Mouse (Mus musculus) embryo, embryonic 10 days (tissue): ENCODE measurements around the gene Rbm3.
A peak's percentile ranks its signal among the peaks of the same experiment; 100 is the strongest.
"Not testable (repeated sequence)": the region's sequence is repeated elsewhere in the genome, so short reads cannot be mapped to it uniquely, and the experiment has no call there.

Experiments
- DNase-seq: peaks from one replicate; pipeline ENCODE4 v3.0.0-alpha.2; 2015; ENCODE audit warnings: low spot score

The Rbm3 gene

DNA sequence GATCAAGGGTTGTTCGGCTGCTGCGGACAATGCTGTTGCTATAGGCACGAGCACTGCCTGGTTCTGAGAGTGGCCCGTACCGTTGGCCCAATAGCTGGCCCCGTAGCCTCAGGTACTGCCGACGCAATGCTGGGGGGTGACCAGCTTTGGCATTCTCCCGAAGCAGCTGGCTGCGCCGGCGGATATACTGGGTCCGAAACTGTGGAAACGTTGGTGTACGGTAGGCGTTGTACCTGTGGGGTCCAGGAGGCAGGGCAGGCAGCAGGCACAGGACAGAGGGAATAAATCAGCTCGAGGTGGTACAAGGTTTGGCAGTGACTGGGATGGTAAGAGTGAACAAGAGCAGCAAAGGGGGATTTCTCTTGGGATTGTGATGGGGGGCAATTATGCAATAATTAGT lies 14.3 kb downstream of the Rbm3 start:
- no peak for DNase-seq

- DNase-seq: no peak
Observed at GRCm38 (mm10) chrX:8125235-8125634, 20.4 kb downstream of the Rbm3 start.

DNA sequence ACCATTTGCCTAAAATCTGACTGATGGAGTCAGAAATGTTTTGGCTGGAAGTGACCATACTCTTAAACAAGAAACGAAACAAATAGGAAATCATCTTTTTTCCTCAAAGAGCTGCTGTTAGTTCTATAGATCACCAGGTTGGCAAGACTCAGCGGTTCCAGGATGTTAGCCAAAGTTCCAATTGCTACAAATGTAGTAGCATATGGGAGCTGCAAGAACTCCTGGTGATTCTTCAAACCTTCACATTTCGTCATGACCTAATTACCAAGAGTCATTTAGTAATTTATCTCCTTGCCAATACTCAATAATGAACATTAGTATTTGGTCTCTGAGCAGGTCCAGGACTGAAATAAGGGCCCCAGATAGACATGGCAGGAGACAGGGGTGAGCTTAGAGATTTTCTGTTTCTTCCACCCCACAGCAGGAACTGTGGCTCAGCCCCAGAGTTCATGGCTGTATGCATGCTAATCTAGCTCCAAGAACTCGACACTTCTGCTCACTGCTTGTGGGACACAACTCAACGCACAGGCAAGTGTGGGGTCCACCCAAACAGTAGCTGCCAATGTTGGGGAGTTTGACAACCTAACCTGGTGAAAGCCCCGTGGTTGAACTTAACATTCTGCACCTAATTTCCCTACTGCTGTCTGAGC lies 21.7 kb downstream of the Rbm3 start:
- no peak for DNase-seq

- no peak for DNase-seq
Observed at GRCm38 (mm10) chrX:8117264-8117663, 28.4 kb downstream of the Rbm3 start.

GRCm38 (mm10) chrX:8115275-8115674 lies 30.4 kb downstream of the Rbm3 start:
- DNase-seq: no peak

- no peak for DNase-seq
Observed at GRCm38 (mm10) chrX:8105019-8105418, 40.7 kb downstream of the Rbm3 start.

DNA sequence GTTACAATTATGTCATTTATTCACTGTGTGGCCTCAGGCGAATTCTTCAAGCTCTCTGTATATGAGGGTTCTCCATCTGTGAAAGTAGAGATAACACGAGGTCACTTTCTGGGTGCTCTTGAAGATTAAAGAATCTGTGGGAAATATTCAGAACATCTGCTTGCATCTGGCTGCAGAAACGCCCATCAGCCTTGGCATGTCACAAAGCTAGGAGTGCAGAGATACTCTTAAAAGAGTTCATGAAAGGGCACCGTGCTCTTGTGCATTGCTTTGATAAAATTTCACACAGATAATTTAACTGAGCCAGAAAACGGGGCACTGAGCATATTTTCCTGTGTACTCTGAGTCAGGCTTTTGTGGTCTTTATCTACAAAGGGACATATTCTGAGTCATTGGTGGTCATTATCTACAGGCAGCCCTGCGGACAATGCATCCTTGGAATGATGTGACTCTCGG lies 43.4 kb downstream of the Rbm3 start:
- DNase-seq: no peak

DNA sequence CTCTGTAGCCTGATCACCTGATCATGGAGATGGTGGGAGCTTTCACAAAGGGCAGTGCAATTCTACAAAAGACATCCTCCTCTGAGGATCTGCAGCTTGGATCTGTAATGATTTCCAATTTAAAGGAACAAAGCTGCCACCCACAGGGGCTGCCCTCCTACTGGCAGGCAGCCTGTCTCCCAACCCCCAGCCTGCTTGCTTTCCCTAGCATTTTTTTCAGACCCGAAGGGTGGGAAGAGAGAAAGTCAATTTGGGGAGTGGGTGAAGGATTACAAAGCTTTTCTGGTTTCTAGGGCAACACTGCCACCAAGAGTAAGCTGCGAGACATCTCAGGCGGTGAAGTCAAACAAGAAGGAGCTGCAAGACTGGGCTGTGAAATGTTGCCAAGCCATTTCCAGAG lies 44.7 kb downstream of the Rbm3 start:
- peak; percentile 81 for DNase-seq

DNA sequence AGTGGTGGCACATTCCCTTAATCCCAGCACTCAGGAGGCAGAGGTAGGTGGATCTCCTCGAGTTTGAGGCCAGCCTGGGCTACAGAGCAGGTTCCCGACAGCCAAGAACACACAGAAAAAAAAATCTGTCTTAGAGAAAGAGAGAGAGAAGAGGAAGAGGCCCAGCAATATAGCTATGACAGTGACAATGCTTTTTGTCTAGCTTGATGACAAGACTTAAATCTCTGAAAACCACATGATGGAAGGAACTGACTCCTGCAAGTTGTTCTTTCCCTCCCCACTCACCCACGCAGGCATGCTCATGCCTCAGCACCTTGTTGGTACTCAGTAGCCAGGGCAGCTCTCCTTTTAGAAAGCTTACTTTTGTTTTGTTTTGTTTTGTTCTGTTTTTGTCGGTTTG lies 46.2 kb downstream of the Rbm3 start:
- DNase-seq: no peak

GRCm38 (mm10) chrX:8096787-8097242 lies 48.9 kb downstream of the Rbm3 start:
- peak; percentile 95 for DNase-seq

GRCm38 (mm10) chrX:8096068-8096786 lies 49.5 kb downstream of the Rbm3 start:
- DNase-seq: not testable (repeated sequence)

GRCm38 (mm10) chrX:8095546-8095945 lies 50.1 kb downstream of the Rbm3 start:
- DNase-seq: no peak

DNA sequence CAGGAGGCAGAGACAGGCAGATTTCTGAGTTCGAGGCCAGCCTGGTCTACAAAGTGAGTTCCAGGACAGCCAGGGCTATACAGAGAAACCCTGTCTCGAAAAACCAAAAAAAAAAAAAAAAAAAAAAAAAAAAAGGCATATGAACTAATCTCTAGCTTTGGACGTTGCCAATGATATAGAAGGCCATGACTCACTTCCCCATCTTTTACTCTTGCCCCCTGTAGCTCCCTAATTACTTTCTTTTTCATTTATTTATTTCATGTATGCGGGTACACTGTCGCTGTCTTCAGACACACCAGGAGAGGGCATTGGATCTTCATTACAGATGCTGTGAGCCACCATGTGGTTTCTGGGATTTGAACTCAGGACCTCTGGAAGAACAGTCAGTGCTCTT lies 54.7 kb downstream of the Rbm3 start:
- not testable (repeated sequence) for DNase-seq

DNA sequence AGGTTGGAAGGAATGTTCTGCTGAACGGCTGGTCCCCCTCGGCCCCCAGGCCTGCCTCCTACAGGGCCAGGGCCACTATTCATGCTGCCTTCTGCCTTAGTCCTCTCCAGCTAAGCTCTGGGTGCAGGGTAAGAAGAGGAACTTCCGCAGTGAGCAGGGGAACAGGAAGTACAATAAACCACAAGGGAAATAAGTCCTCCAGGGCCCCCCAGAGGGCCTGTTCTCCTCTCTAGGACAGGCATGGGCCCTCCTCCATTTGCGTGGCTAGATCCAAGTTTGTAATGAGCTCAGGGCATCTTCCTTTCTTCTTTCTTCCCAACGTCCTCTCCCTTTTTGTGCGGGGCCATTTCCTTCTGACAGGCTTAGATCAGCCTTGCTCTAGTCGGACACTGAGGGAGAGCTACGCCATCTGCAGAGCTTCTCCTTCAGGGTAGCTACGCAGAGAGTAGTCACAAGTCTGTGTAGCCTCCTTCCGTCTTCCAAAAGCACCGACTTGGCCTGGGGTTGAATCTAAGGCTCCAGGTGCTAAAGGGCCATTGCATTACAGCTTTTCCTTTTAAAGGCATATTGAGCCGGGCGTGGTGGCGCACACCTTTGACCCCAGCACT lies 55.2 kb downstream of the Rbm3 start, which contains the start of gene Was:
TSS of gene Was (minus strand) at position 153 of the 608 bp plus-strand sequence.
- no peak for DNase-seq

- no peak for DNase-seq
Observed at GRCm38 (mm10) chrX:8089746-8090145, 55.9 kb downstream of the Rbm3 start.
